Comparison of ENCODE assay signal across 8 mouse cellular contexts in genomic region chr4:41568682-41569410, GRCm38 (mm10). TPM values are rescaled to one million over a fixed set of nuclear protein-coding genes. Genes with fewer than 3 reads are reported as not detected.
A peak's percentile ranks its signal among the peaks of the same experiment; 100 is the strongest.
DNase-seq lines count a peak whose midpoint lies in the region; ATAC-seq lines count a peak whose summit lies in the region.

No protein-coding gene starts in this region.

- H3K9me3 ChIP-seq in erythroblast, embryonic 14.5 days (ENCODE audit: control insufficient read depth, low read length) = 0 out of 2 replicates have a peak, but pooled peaks cover 4% of the 10 kb centered on the region
- no peaks in the 10 kb centered on the region for H3K9me3 ChIP-seq in forebrain, embryonic 11.5 days (ENCODE audit: control insufficient read depth, low read length)
- no peaks in the 10 kb centered on the region for H3K9me3 ChIP-seq in hindbrain, embryonic 10.5 days
- no peaks in the 10 kb centered on the region for H3K9me3 ChIP-seq in stomach, embryonic 16.5 days (replicated peaks; ENCODE audit: control insufficient read depth, low read length)

- peaks cover 51% of the 10 kb centered on the region for H3K79me2 ChIP-seq in macrophage (ENCODE audit: inconsistent target)

- under 1% methylated on average over 58 of the region's 58 CpGs for WGBS in forebrain, embryonic 11.5 days
- under 1% methylated on average over 58 of the region's 58 CpGs for WGBS in hindbrain, embryonic 10.5 days
- 1% methylated on average over 58 of the region's 58 CpGs for WGBS in macrophage (ENCODE audit: missing documents)
- under 1% methylated on average over 58 of the region's 58 CpGs for WGBS in stomach, embryonic 16.5 days

- H3K9ac ChIP-seq in forebrain, embryonic 11.5 days (ENCODE audit: low read length) = peak overlapping the region; percentile 69
- H3K9ac ChIP-seq in stomach, embryonic 16.5 days (ENCODE audit: low read length) = peak overlapping the region; percentile 80

- no peak for ATAC-seq in erythroblast, adult 5-6 weeks (replicated peaks; ENCODE audit: low FRiP score, poor library complexity, severe bottlenecking)
- ATAC-seq in forebrain, embryonic 11.5 days (replicated peaks; ENCODE audit: low FRiP score) = peak; percentile 14
- no peak; the same call in 1 of the 2 replicates for ATAC-seq in stomach, embryonic 16.5 days (ENCODE audit: insufficient read depth, low FRiP score)

- H3K27ac ChIP-seq in forebrain, embryonic 11.5 days (ENCODE audit: low read depth, low read length) = peak overlapping the region; percentile 73
- peak overlapping the region; percentile 91 for H3K27ac ChIP-seq in hindbrain, embryonic 10.5 days
- H3K27ac ChIP-seq in macrophage = peak overlapping the region; percentile 58
- peak overlapping the region; percentile 44; the same call in 1 of the 2 replicates for H3K27ac ChIP-seq in stomach, embryonic 16.5 days (ENCODE audit: low read length)

- H3K4me2 ChIP-seq in forebrain, embryonic 11.5 days (ENCODE audit: low read depth, low read length, severe bottlenecking) = peak overlapping the region; percentile 89
- peak overlapping the region; percentile 93 for H3K4me2 ChIP-seq in stomach, embryonic 16.5 days (ENCODE audit: low read depth, low read length)

- no peaks in the 10 kb centered on the region for H3K36me3 ChIP-seq in erythroblast, embryonic 14.5 days (ENCODE audit: control insufficient read depth)
- H3K36me3 ChIP-seq in forebrain, embryonic 11.5 days (ENCODE audit: control insufficient read depth, insufficient read depth, low read length) = no peaks in the 10 kb centered on the region
- H3K36me3 ChIP-seq in hindbrain, embryonic 10.5 days = 0 out of 2 replicates have a peak, but pooled peaks cover under 1% of the 10 kb centered on the region
- H3K36me3 ChIP-seq in macrophage (ENCODE audit: inconsistent target) = no peaks in the 10 kb centered on the region
- H3K36me3 ChIP-seq in stomach, embryonic 16.5 days (ENCODE audit: control insufficient read depth, insufficient read depth, low read length) = no peaks in the 10 kb centered on the region

- H3K4me1 ChIP-seq in erythroblast, embryonic 14.5 days (ENCODE audit: control insufficient read depth) = peaks cover 20% of the 10 kb centered on the region
- H3K4me1 ChIP-seq in forebrain, embryonic 11.5 days (replicated peaks; ENCODE audit: control insufficient read depth, insufficient read depth, low read length) = peaks cover 17% of the 10 kb centered on the region; the same call in 1 of the 2 replicates
- peaks cover 42% of the 10 kb centered on the region for H3K4me1 ChIP-seq in hindbrain, embryonic 10.5 days (replicated peaks)
- H3K4me1 ChIP-seq in stomach, embryonic 16.5 days (ENCODE audit: control insufficient read depth, insufficient read depth, low read length) = peaks cover 5% of the 10 kb centered on the region; the same call in 1 of the 2 replicates

- peak overlapping the region; percentile 68 for H3K4me3 ChIP-seq in erythroblast, embryonic 14.5 days (replicated peaks)
- peak overlapping the region; percentile 70 for H3K4me3 ChIP-seq in forebrain, embryonic 11.5 days (ENCODE audit: low read depth, low read length)
- peak overlapping the region; percentile 80 for H3K4me3 ChIP-seq in hindbrain, embryonic 10.5 days
- peak overlapping the region; percentile 93 for H3K4me3 ChIP-seq in macrophage (ENCODE audit: inconsistent target)
- H3K4me3 ChIP-seq in stomach, embryonic 16.5 days (replicated peaks; ENCODE audit: low read length) = peak overlapping the region; percentile 75

- peak; percentile 31 to 47 for DNase-seq in adrenal gland, postnatal 36 days
- DNase-seq in forebrain, embryonic 11.5 days (ENCODE audit: low spot score) = no peak
- no peak for DNase-seq in hindbrain, embryonic 10.5 days (ENCODE audit: low spot score)
- peak; percentile 51 to 52 for DNase-seq in left cerebral cortex, adult 8-10 months (ENCODE audit: low spot score in 2 of 2)

- H3K27me3 ChIP-seq in erythroblast, embryonic 14.5 days (ENCODE audit: control insufficient read depth) = peaks cover 48% of the 10 kb centered on the region
- H3K27me3 ChIP-seq in forebrain, embryonic 11.5 days (ENCODE audit: control insufficient read depth, insufficient read depth, low read length) = peaks cover 3% of the 10 kb centered on the region; the same call in 1 of the 2 replicates
- H3K27me3 ChIP-seq in hindbrain, embryonic 10.5 days (ENCODE audit: insufficient read depth, poor library complexity, severe bottlenecking) = peaks cover 22% of the 10 kb centered on the region
- peaks cover 5% of the 10 kb centered on the region; the same call in 1 of the 2 replicates for H3K27me3 ChIP-seq in stomach, embryonic 16.5 days (ENCODE audit: control insufficient read depth, insufficient read depth, low read length)

RNA-seq across cellular contexts. Expression of gene Fam219a, which starts 0.5 kb away (rescaled TPM):
- polyA plus RNA-seq in erythroblast, embryonic 14.5 days (2012) = 0.14 and 0.16 TPM in 2 replicates
- total RNA-seq in erythroblast, adult 5-6 weeks (2015; ENCODE audit: low replicate concordance) = 1.5 TPM in 2 replicates
- total RNA-seq in erythroblast, adult 5-6 weeks (2017; ENCODE audit: low replicate concordance) = 0.26 and 1.3 TPM in 2 replicates
- total RNA-seq in adrenal gland, postnatal 36 days (2021) = 10 to 100 TPM; 14.7 to 20.5 TPM
- polyA plus RNA-seq in forebrain, embryonic 11.5 days (2014; fragmentation: Nextera tagmentation; extraction: Ambion mirVana) = 6.2 and 6.7 TPM in 2 replicates
- 6.2 and 8.3 TPM in 2 replicates for polyA plus RNA-seq in hindbrain, embryonic 10.5 days (2016; fragmentation: Nextera tagmentation; extraction: Ambion mirVana)
- 100 to 1,000 TPM; 201 to 205 (median 202) TPM for total RNA-seq in left cerebral cortex, adult 8-10 months (2022)
- 100 to 1,000 TPM; 115 to 427 (median 291) TPM for total RNA-seq in macrophage (2018; cell fraction: chromatin; rRNA removed)
- total RNA-seq in macrophage (2018; cell fraction: cytosol; rRNA removed) = 100 to 1,000 TPM in 10 of 26 experiments, 10 to 100 TPM in 16; 72.2 to 125 (median 97.3) TPM
- total RNA-seq in macrophage (2018; cell fraction: nucleus; rRNA removed) = 100 to 1,000 TPM; 162 to 410 (median 278) TPM
- 53.0 to 79.9 TPM (median 67.6 TPM) in 3 replicates for polyA plus RNA-seq in macrophage (2018)
- 2.9 and 3.0 TPM in 2 replicates for polyA plus RNA-seq in stomach, embryonic 16.5 days (2015; fragmentation: Nextera tagmentation; extraction: Ambion mirVana)

RNA-seq across cellular contexts. Expression of gene Dnaic1, which starts 0.7 kb away (rescaled TPM):
- not detected in 2 replicates for polyA plus RNA-seq in erythroblast, embryonic 14.5 days (2012)
- total RNA-seq in erythroblast, adult 5-6 weeks (2015; ENCODE audit: low replicate concordance) = not detected in 2 replicates
- not detected in 2 replicates for total RNA-seq in erythroblast, adult 5-6 weeks (2017; ENCODE audit: low replicate concordance)
- total RNA-seq in adrenal gland, postnatal 36 days (2021) = not detected
- polyA plus RNA-seq in forebrain, embryonic 11.5 days (2014; fragmentation: Nextera tagmentation; extraction: Ambion mirVana) = 1.2 and 1.9 TPM in 2 replicates
- 1.4 and 4.3 TPM in 2 replicates for polyA plus RNA-seq in hindbrain, embryonic 10.5 days (2016; fragmentation: Nextera tagmentation; extraction: Ambion mirVana)
- 10 to 100 TPM in 1 of 4 experiments, 1 to 10 TPM in 3; 7.7 to 11.7 (median 9.6) TPM for total RNA-seq in left cerebral cortex, adult 8-10 months (2022)
- total RNA-seq in macrophage (2018; cell fraction: chromatin; rRNA removed) = 1 to 10 TPM in 25 of 26 experiments, under 1 TPM in 1; 0.83 to 7.2 (median 2.9) TPM
- 1 to 10 TPM in 7 of 26 experiments, under 1 TPM in 19; 0.41 to 1.6 (median 0.76) TPM for total RNA-seq in macrophage (2018; cell fraction: cytosol; rRNA removed)
- 1 to 10 TPM in 21 of 26 experiments, under 1 TPM in 5; 0.29 to 4.6 (median 1.9) TPM for total RNA-seq in macrophage (2018; cell fraction: nucleus; rRNA removed)
- polyA plus RNA-seq in macrophage (2018) = 0.25 to 1.1 TPM (median 0.45 TPM) in 3 replicates
- 4.7 and 5.1 TPM in 2 replicates for polyA plus RNA-seq in stomach, embryonic 16.5 days (2015; fragmentation: Nextera tagmentation; extraction: Ambion mirVana)

RNA-seq across cellular contexts. Expression of gene 1110017D15Rik, which starts 51.7 kb away (rescaled TPM):
- 0.11 TPM in 1 of 2 replicates, not detected in the other for polyA plus RNA-seq in erythroblast, embryonic 14.5 days (2012)
- not detected in 2 replicates for total RNA-seq in erythroblast, adult 5-6 weeks (2015; ENCODE audit: low replicate concordance)
- total RNA-seq in erythroblast, adult 5-6 weeks (2017; ENCODE audit: low replicate concordance) = not detected in 2 replicates
- 1 to 10 TPM in 1 of 2 experiments, not detected in 1; 1.3 TPM for total RNA-seq in adrenal gland, postnatal 36 days (2021)
- 4.8 and 5.2 TPM in 2 replicates for polyA plus RNA-seq in forebrain, embryonic 11.5 days (2014; fragmentation: Nextera tagmentation; extraction: Ambion mirVana)
- polyA plus RNA-seq in hindbrain, embryonic 10.5 days (2016; fragmentation: Nextera tagmentation; extraction: Ambion mirVana) = 8.1 and 14.7 TPM in 2 replicates
- 1 to 10 TPM; 2.7 to 5.7 (median 4.3) TPM for total RNA-seq in left cerebral cortex, adult 8-10 months (2022)
- total RNA-seq in macrophage (2018; cell fraction: chromatin; rRNA removed) = 1 to 10 TPM in 25 of 26 experiments, not detected in 1; 1.3 to 5.4 (median 3.0) TPM
- under 1 TPM in 8 of 26 experiments, not detected in 18; 0.14 to 0.24 (median 0.19) TPM for total RNA-seq in macrophage (2018; cell fraction: cytosol; rRNA removed)
- 1 to 10 TPM in 25 of 26 experiments, under 1 TPM in 1; 0.46 to 6.1 (median 1.9) TPM for total RNA-seq in macrophage (2018; cell fraction: nucleus; rRNA removed)
- 0.22 TPM in 1 of 3 replicates, not detected in the others for polyA plus RNA-seq in macrophage (2018)
- polyA plus RNA-seq in stomach, embryonic 16.5 days (2015; fragmentation: Nextera tagmentation; extraction: Ambion mirVana) = 0.65 and 0.87 TPM in 2 replicates

Comparison
In these comparisons a context has a peak if more than half of its experiments do, and no peak if none do; other contexts are left out.
1. DNase-seq: peak in adrenal gland, postnatal 36 days (2 of 2) and left cerebral cortex, adult 8-10 months (2 of 2); none in forebrain, embryonic 11.5 days (single experiment) and hindbrain, embryonic 10.5 days (single experiment).
2. Peak in every context shown above with its lines, with median percentiles within 50 percentile points of each other: H3K4me3 ChIP-seq and H3K27ac ChIP-seq.